ENCODE assay signal across 8 mouse cellular contexts in genomic region chr8:120752082-120752452, GRCm38 (mm10). TPM values are rescaled to one million over a fixed set of nuclear protein-coding genes. Genes with fewer than 3 reads are reported as not detected.
A peak's percentile ranks its signal among the peaks of the same experiment; 100 is the strongest.
DNase-seq lines count a peak whose midpoint lies in the region; ATAC-seq and TF ChIP-seq lines count a peak whose summit lies in the region.

No protein-coding gene starts in this region.

- peak overlapping the region; percentile 1; the same call in 1 of the 2 replicates for H3K4me3 ChIP-seq in G1E (ENCODE audit: low read depth, low read length)
- H3K4me3 ChIP-seq in heart, embryonic 11.5 days (ENCODE audit: low read depth, low read length): no peak overlapping the region
- peak overlapping the region; percentile 75 for H3K4me3 ChIP-seq in megakaryocyte, embryonic 14.5 days (replicated peaks)
- H3K4me3 ChIP-seq in midbrain, embryonic 16.5 days (ENCODE audit: low read depth, low read length): no peak overlapping the region

- no peaks in the 10 kb centered on the region for H3K27me3 ChIP-seq in G1E (ENCODE audit: insufficient read depth, low read length)
- H3K27me3 ChIP-seq in heart, embryonic 11.5 days (ENCODE audit: control insufficient read depth, insufficient read depth, low read length): peaks cover 10% of the 10 kb centered on the region; the same call in 1 of the 2 replicates
- peaks cover 8% of the 10 kb centered on the region for H3K27me3 ChIP-seq in megakaryocyte, embryonic 14.5 days (replicated peaks)
- no peaks in the 10 kb centered on the region for H3K27me3 ChIP-seq in midbrain, embryonic 16.5 days (ENCODE audit: control insufficient read depth, insufficient read depth, low read depth, low read length)

- WGBS in heart, embryonic 11.5 days (ENCODE audit: insufficient replicate concordance): 4% methylated on average over 12 of the region's 12 CpGs
- 31% methylated on average over 12 of the region's 12 CpGs for WGBS in midbrain, embryonic 16.5 days

- H3K4me2 ChIP-seq in heart, embryonic 11.5 days: peak overlapping the region; percentile 44; the same call in 1 of the 2 replicates
- no peak overlapping the region for H3K4me2 ChIP-seq in midbrain, embryonic 16.5 days (ENCODE audit: low read length)

- no peak overlapping the region for H3K9ac ChIP-seq in heart, embryonic 11.5 days (ENCODE audit: low read depth, low read length)
- no peak overlapping the region for H3K9ac ChIP-seq in midbrain, embryonic 16.5 days (ENCODE audit: low read depth, low read length)

- no peak overlapping the region for H3K27ac ChIP-seq in heart, embryonic 11.5 days (ENCODE audit: low read depth, low read length)
- no peak overlapping the region for H3K27ac ChIP-seq in midbrain, embryonic 16.5 days (ENCODE audit: low read length)

- no peak for DNase-seq in G1E (ENCODE audit: low spot score)
- DNase-seq in brain, embryonic 14.5 days (ENCODE audit: low read depth): peak; percentile 14
- peak; percentile 83 for DNase-seq in kidney, postnatal 14 days
- DNase-seq in cerebellum, adult 9-10 months: no peak
- no peak for DNase-seq in cerebellum, postnatal 36 days

- H3K9me3 ChIP-seq in G1E (replicated peaks): peaks cover 86% of the 10 kb centered on the region
- H3K9me3 ChIP-seq in heart, embryonic 11.5 days (replicated peaks; ENCODE audit: control insufficient read depth, low read length): no peaks in the 10 kb centered on the region
- H3K9me3 ChIP-seq in megakaryocyte, embryonic 14.5 days: 0 out of 2 replicates have a peak, but pooled peaks cover 5% of the 10 kb centered on the region
- H3K9me3 ChIP-seq in midbrain, embryonic 16.5 days (replicated peaks; ENCODE audit: control insufficient read depth, low read length, poor library complexity, severe bottlenecking): no peaks in the 10 kb centered on the region

- no peaks in the 10 kb centered on the region for H3K36me3 ChIP-seq in G1E (replicated peaks)
- H3K36me3 ChIP-seq in heart, embryonic 11.5 days (ENCODE audit: control insufficient read depth, insufficient read depth, low read length): no peaks in the 10 kb centered on the region
- H3K36me3 ChIP-seq in megakaryocyte, embryonic 14.5 days (replicated peaks; ENCODE audit: low read length): peaks cover 37% of the 10 kb centered on the region
- H3K36me3 ChIP-seq in midbrain, embryonic 16.5 days (ENCODE audit: control insufficient read depth, insufficient read depth, low read length): no peaks in the 10 kb centered on the region

- H3K4me1 ChIP-seq in G1E (ENCODE audit: insufficient read depth, low read depth, low read length): no peaks in the 10 kb centered on the region
- peaks cover 11% of the 10 kb centered on the region for H3K4me1 ChIP-seq in heart, embryonic 11.5 days (ENCODE audit: control insufficient read depth, insufficient read depth, low read length)
- peaks cover 65% of the 10 kb centered on the region for H3K4me1 ChIP-seq in megakaryocyte, embryonic 14.5 days
- no peaks in the 10 kb centered on the region for H3K4me1 ChIP-seq in midbrain, embryonic 16.5 days (ENCODE audit: control insufficient read depth, insufficient read depth, low read length)

- ATAC-seq in G1E (ENCODE audit: extremely low read depth, insufficient number of reproducible peaks, low FRiP score, poor library complexity, severe bottlenecking): no peak
- peak; percentile 68 for ATAC-seq in heart, embryonic 11.5 days (replicated peaks; ENCODE audit: insufficient number of reproducible peaks, low FRiP score, low TSS enrichment)
- no peak for ATAC-seq in midbrain, embryonic 16.5 days

- TF ChIP-seq POLR2A in brain, embryonic 14.5 days (IDR thresholded peaks at IDR 0.05; ENCODE audit: borderline replicate concordance, extremely low read depth, insufficient read depth, insufficient read length, poor library complexity, severe bottlenecking): no peak

- TF ChIP-seq CTCF in G1E (IDR thresholded peaks at IDR 0.05; ENCODE audit: low read depth, low read length): no peak
- no peak for TF ChIP-seq CTCF in brain, embryonic 14.5 days (IDR thresholded peaks at IDR 0.05; ENCODE audit: borderline replicate concordance, extremely low read depth, insufficient read depth, insufficient read length)

RNA-seq across cellular contexts. Expression of gene Irf8, which starts 15.9 kb away (rescaled TPM):
- total RNA-seq in G1E (2014; fragmentation: Nextera tagmentation) (not detected in 2 replicates), G1E (2017) (0.05 TPM in 1 of 2 replicates, not detected in the other)
- 0.07 TPM in 2 replicates for polyA plus RNA-seq in G1E (2012)
- polyA plus RNA-seq in brain, embryonic 14.5 days (2012; rRNA removed): 1.4 and 1.7 TPM in 2 replicates
- polyA plus RNA-seq in heart, embryonic 11.5 days (2014; fragmentation: Nextera tagmentation; extraction: Ambion mirVana): 3.2 and 3.9 TPM in 2 replicates
- 14.6 and 50.7 TPM in 2 replicates for polyA plus RNA-seq in megakaryocyte, embryonic 14.5 days (2012; ENCODE audit: insufficient read depth, low replicate concordance)
- 3.9 TPM in 2 replicates for polyA plus RNA-seq in midbrain, embryonic 16.5 days (2015; fragmentation: Nextera tagmentation; extraction: Ambion mirVana)

Comparison
In these comparisons a context has a peak if more than half of its experiments do, and no peak if none do; other contexts are left out.
1. DNase-seq: peak in brain, embryonic 14.5 days (single experiment) and kidney, postnatal 14 days (single experiment); none in G1E (single experiment), cerebellum, adult 9-10 months (single experiment) and cerebellum, postnatal 36 days (0 of 2).
2. H3K4me3 ChIP-seq: peak in G1E (single experiment) and megakaryocyte, embryonic 14.5 days (single experiment); none in heart, embryonic 11.5 days (single experiment) and midbrain, embryonic 16.5 days (single experiment).